Mouse (Mus musculus) forebrain, embryonic 14.5 days (tissue): ENCODE measurements around the gene Nrf1. TPM values are rescaled to one million over a fixed set of nuclear protein-coding genes. Genes with fewer than 3 reads are reported as not detected.

Experiments
- ATAC-seq: fragments of 200-750 bp; cut with Nextera tagmentation; 2 replicates; pipeline ENCODE4 v1.8.0; 2017; ENCODE audit warnings: mild to moderate bottlenecking, moderate library complexity
- DNase-seq: peaks from one replicate; pipeline ENCODE4 v3.0.0-alpha.2; 2015; ENCODE audit warnings: low spot score
- H3K27ac ChIP-seq: fragments of 300-500 bp; sonication (generic); 2 replicates; pipeline ENCODE4 v1.5.1; 2014; ENCODE audit warnings: low read depth, mild to moderate bottlenecking, control low read depth, low read length, moderate library complexity
- H3K27me3 ChIP-seq: fragments of 300-500 bp; sonication (generic); replicated peaks from 2 replicates; pipeline ENCODE4 v1.6.1; 2014; ENCODE audit warnings: low read length, control low read depth, mixed read lengths; ENCODE audit not compliant: control insufficient read depth, insufficient read depth
- H3K36me3 ChIP-seq: fragments of 300-500 bp; sonication (generic); 2 replicates; pipeline ENCODE4 v1.6.1; 2014; ENCODE audit warnings: low read length, control low read depth; ENCODE audit not compliant: control insufficient read depth, insufficient read depth
- H3K4me1 ChIP-seq: fragments of 300-500 bp; sonication (generic); 2 replicates; pipeline ENCODE4 v1.6.1; 2014; ENCODE audit warnings: antibody characterized with exemption, low read length, control low read depth; ENCODE audit not compliant: control insufficient read depth, insufficient read depth
- H3K4me2 ChIP-seq: fragments of 300-500 bp; sonication (generic); 2 replicates; pipeline ENCODE4 v1.6.1; 2014; ENCODE audit warnings: mild to moderate bottlenecking, control low read depth, low read length
- H3K4me3 ChIP-seq: fragments of 300-500 bp; sonication (generic); 2 replicates; pipeline ENCODE4 v1.5.1; 2014; ENCODE audit warnings: low read depth, low read length, control low read depth
- H3K9ac ChIP-seq: fragments of 300-500 bp; sonication (generic); 2 replicates; pipeline ENCODE4 v1.6.1; 2014; ENCODE audit warnings: mild to moderate bottlenecking, low read length, control low read depth, moderate library complexity
- H3K9me3 ChIP-seq: fragments of 300-500 bp; sonication (generic); replicated peaks from 2 replicates; pipeline ENCODE4 v1.6.1; 2016; ENCODE audit warnings: low read length, control low read depth, mixed read lengths; ENCODE audit not compliant: control insufficient read depth
- WGBS: fragments of 180-500 bp; shearing (Covaris S2); extraction: QIAGEN DNeasy Blood & Tissue Kit; methylation state at CpG from one replicate; pipeline ENCODE4 v1.1.7; 2014; 5-methylcytosine and 5-hydroxymethylcytosine counted together
- polyA plus RNA-seq: library from polyadenylated mRNA; unstranded; fragments of >200 nt; fragmentation: Nextera tagmentation; extraction: Ambion mirVana; gene quantifications from 2 replicates; pipeline ENCODE4 v1.2.1, GENCODE M21; 2014

Nrf1 gene
- polyA plus RNA-seq, 1 experiment from 2014 or later = 48.7 TPM

DNA sequence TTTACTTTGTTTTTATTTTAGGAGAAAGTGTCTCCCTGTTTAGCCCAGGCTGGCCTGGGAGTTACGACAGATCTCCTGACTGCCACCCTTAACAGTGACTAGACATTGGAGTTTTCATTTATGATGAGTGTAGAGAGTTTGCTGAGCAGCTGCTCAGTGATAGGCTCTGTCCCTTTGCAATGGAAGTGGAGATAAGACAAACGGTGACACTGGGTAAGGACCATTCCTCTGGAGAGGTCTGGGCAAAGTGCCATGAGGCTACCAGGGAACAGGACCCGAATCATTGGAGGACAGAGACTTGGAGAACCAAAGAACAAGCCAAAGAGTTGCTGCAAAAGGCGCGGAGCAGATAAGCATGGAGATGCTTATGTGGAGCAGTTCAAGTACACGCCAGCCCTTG, 100.0 kb downstream of the Nrf1 start:
- Histone ChIP-seq H3K36me3 (peaks cover 31% of the 10 kb centered on the region), H3K4me3 (no peak overlapping the region), H3K9ac (no peak overlapping the region), H3K4me1 (no peaks in the 10 kb centered on the region), H3K4me2 (no peak overlapping the region), H3K27ac (no peak overlapping the region), H3K9me3 (no peaks in the 10 kb centered on the region), H3K27me3 (no peaks in the 10 kb centered on the region)
- WGBS = 89% methylated on average over 6 of the region's 6 CpGs
- DNase-seq (no peak), ATAC-seq (no peak)

DNA sequence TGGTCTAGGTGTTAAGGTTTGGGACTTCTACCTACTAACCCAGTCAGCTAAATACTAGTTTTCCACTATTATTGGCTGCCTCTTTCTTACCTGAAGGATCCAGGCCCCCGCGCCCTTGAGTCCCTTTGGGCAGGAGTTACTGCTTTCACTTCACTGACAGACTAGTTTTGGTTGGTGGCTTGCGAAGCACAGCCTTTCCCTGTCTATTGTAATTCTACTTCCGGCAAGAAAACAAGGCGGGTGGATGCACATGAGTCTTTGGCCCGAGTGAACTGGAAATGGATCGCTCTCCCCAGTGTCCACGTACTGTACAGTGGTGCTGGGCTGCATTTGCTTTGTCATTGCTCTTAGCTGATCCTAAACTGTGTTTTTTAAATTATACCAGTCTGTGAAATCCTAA, 102.7 kb downstream of the Nrf1 start:
- WGBS = 90% methylated on average over 8 of the region's 8 CpGs
- H3K4me1 ChIP-seq = no peaks in the 10 kb centered on the region

DNA sequence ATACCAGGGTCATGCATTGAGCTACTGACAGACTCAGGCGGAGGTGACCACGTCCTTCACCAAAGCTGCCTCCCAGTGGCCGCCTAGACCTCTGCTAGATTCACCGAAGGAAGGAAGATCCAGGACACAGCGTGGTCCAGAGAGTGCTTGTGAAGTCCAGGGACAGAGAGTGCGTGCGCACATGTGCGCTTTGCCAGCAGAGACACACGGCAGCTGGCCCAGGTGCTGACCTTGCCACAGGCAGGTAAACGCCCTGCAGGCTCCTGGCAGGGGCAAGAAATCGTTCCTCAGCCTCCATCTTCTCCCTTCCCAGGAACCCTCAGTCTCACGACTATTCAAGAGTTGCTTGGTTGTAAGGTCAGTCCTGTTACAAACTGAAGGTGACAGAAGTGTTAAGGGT, 104.4 kb downstream of the Nrf1 start:
- Histone ChIP-seq H3K4me3 (no peak overlapping the region), H3K9ac (no peak overlapping the region), H3K4me2 (no peak overlapping the region), H3K27ac (no peak overlapping the region), H3K27me3 (no peaks in the 10 kb centered on the region), H3K4me1 (no peaks in the 10 kb centered on the region), H3K9me3 (no peaks in the 10 kb centered on the region), H3K36me3 (peaks cover 22% of the 10 kb centered on the region)
- ATAC-seq = no peak
- WGBS = 87% methylated on average over 12 of the region's 12 CpGs
- DNase-seq = no peak

More for the DNA sequence above, 102.7 kb downstream of the Nrf1 start:
- no peaks in the 10 kb centered on the region for H3K9me3 ChIP-seq
- DNase-seq (no peak), ATAC-seq (no peak)
- no peaks in the 10 kb centered on the region for H3K27me3 ChIP-seq
- no peak overlapping the region for H3K9ac ChIP-seq
- no peak overlapping the region for H3K4me2 ChIP-seq
- peaks cover 23% of the 10 kb centered on the region for H3K36me3 ChIP-seq
- H3K27ac ChIP-seq = no peak overlapping the region
- H3K4me3 ChIP-seq = no peak overlapping the region

DNA sequence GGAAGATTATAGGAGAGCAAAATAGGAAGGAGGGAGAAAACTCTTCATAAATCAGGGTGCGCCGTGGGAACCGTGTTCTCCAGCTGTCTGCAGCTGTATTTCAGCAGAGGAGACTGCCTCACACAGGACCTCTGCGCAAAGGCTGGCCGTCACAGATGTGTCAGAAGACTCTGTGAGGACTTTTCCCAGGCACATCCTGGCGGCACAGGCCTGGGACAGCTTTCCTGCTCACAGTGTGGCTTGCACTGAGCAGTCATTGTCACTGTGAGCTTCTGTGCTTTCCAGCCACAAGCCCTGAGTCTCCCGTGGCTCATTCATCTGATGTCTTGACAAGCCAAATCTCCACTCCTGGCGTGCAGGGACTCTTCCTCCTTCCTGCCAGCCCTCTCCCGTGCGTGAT, 104.9 kb downstream of the Nrf1 start:
- peak; percentile 48; the same call in 1 of the 2 replicates for ATAC-seq
- no peaks in the 10 kb centered on the region for H3K27me3 ChIP-seq

DNA sequence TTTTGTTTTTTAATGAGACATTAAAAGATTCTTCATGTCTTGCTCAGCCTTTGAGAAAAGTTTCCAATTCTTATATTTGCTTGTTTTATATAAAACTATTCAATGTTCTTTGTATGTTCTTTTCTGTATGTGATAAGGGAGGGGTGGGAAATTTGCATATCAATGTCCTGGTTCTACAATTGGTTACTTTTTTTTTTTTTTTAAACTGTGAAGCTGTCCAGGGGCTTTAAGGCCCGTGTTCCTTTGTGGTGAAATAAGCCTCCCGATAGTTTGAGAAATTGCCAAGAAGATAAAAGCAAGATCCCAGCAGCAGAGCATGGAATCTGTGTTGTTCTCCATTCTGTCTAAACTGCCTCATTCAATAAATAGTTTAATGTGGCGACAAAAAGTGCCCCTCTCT, 105.3 kb downstream of the Nrf1 start:
- Histone ChIP-seq H3K27ac (no peak overlapping the region), H3K4me3 (no peak overlapping the region), H3K9ac (no peak overlapping the region), H3K27me3 (no peaks in the 10 kb centered on the region), H3K4me2 (no peak overlapping the region), H3K9me3 (no peaks in the 10 kb centered on the region), H3K4me1 (no peaks in the 10 kb centered on the region), H3K36me3 (peaks cover 17% of the 10 kb centered on the region)
- peak; percentile 50 for DNase-seq
- 5% methylated on average over 3 of the region's 3 CpGs for WGBS
- peak; percentile 55; the same call in 1 of the 2 replicates for ATAC-seq

More for the DNA sequence above, 104.9 kb downstream of the Nrf1 start:
- H3K9me3 ChIP-seq = no peaks in the 10 kb centered on the region
- no peak overlapping the region for H3K9ac ChIP-seq
- no peak overlapping the region for H3K4me2 ChIP-seq
- no peak overlapping the region for H3K27ac ChIP-seq
- no peak overlapping the region for H3K4me3 ChIP-seq
- peak; percentile 51 for DNase-seq
- no peaks in the 10 kb centered on the region for H3K4me1 ChIP-seq
- 41% methylated on average over 10 of the region's 10 CpGs for WGBS
- H3K36me3 ChIP-seq = peaks cover 21% of the 10 kb centered on the region

DNA sequence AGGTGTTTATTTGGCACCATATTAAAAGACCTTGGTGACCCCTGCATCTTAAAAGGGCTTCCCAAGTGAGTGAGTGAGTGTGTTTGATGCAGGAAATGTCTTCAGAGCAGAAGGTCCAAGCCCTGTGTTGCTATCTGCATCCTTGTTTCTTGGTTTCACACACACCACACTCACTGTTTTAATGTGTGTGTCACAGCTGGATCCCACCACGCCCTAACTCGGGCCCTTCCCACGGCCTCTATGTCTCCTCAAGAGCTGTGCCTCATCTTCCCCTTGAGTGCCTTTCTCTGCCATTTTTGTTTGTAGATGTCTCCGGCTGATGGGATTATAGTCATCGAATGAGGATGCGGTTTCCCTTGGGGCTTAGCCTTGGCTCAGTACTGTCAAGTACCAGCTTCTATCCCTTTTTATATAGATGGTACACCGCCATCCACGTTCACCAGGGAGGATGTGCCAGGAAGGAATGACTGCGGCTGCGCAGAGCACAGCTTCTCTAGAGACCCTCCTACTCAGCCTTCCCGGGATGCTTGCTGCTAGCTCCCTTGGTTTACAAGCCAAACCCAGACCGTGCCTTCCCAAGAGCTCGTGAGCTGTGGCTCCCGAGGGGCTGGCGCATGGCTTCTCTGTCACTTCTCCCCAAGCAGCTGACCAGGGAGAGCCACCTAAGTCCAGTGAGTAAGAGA, 106.1 kb downstream of the Nrf1 start:
- H3K9me3 ChIP-seq = no peaks in the 10 kb centered on the region
- no peak for DNase-seq
- H3K4me2 ChIP-seq = no peak overlapping the region
- no peaks in the 10 kb centered on the region for H3K27me3 ChIP-seq
- H3K36me3 ChIP-seq = peaks cover 13% of the 10 kb centered on the region
- H3K27ac ChIP-seq = no peak overlapping the region
- no peak overlapping the region for H3K9ac ChIP-seq
- no peak for ATAC-seq
- WGBS = 90% methylated on average over 15 of the region's 15 CpGs
- H3K4me3 ChIP-seq = no peak overlapping the region
- no peaks in the 10 kb centered on the region for H3K4me1 ChIP-seq

DNA sequence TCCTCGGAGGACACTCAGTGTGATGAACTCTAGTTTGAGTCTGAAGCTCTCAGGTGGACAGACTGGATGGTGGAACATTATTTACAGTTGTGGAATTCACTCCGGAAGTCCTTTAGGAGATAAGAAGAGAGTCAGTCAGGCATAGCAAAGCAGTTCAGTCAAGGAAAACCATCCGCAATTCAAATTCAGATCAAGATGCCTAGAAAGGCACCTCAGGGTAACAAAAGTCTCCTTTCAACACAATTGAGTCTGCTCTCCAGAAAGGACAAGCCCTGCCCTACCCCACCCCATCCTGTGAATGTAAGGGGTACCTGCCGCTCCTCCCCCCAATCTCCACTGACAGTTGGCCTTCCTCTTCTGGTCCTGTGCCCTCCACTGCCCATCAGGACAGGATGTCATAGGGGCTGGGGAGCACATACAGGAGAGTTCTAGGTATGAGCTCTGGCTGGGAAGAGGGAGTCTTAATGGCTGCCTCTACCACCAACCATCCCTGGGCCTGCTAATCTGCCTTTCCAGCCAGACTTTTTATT, 111.8 kb downstream of the Nrf1 start:
- no peak for DNase-seq
- H3K4me1 ChIP-seq = no peaks in the 10 kb centered on the region
- no peaks in the 10 kb centered on the region for H3K27me3 ChIP-seq
- no peaks in the 10 kb centered on the region for H3K9me3 ChIP-seq
- no peak overlapping the region for H3K4me3 ChIP-seq
- no peak overlapping the region for H3K27ac ChIP-seq
- 53% methylated on average over 4 of the region's 4 CpGs for WGBS
- no peak overlapping the region for H3K4me2 ChIP-seq
- no peak overlapping the region for H3K9ac ChIP-seq
- no peaks in the 10 kb centered on the region for H3K36me3 ChIP-seq
- ATAC-seq = no peak

DNA sequence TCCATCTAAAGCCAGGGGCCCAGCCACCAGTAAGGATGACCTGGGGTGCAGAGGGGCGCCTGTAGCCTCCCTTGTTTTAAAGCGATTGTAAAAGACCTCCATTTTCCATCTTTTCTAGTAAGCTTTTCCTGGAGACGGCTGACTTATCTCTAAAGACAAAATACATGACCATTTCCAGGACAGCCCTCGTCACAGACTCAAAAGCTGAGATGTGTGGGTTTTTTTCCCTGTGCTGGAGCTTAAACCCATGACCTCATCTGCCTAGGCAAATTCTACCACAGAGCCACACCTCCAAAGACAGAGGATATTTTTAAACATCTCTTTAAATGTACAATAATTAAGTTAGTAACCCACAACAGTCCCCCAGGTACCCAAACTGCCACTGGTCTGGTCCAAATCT, 112.6 kb downstream of the Nrf1 start:
- 77% methylated on average over 4 of the region's 4 CpGs for WGBS
- H3K36me3 ChIP-seq = no peaks in the 10 kb centered on the region
- ATAC-seq = no peak
- no peak overlapping the region for H3K9ac ChIP-seq
- DNase-seq = no peak
- H3K4me1 ChIP-seq = no peaks in the 10 kb centered on the region
- H3K9me3 ChIP-seq = no peaks in the 10 kb centered on the region
- no peak overlapping the region for H3K4me2 ChIP-seq
- H3K27ac ChIP-seq = no peak overlapping the region
- H3K27me3 ChIP-seq = no peaks in the 10 kb centered on the region
- no peak overlapping the region for H3K4me3 ChIP-seq

DNA sequence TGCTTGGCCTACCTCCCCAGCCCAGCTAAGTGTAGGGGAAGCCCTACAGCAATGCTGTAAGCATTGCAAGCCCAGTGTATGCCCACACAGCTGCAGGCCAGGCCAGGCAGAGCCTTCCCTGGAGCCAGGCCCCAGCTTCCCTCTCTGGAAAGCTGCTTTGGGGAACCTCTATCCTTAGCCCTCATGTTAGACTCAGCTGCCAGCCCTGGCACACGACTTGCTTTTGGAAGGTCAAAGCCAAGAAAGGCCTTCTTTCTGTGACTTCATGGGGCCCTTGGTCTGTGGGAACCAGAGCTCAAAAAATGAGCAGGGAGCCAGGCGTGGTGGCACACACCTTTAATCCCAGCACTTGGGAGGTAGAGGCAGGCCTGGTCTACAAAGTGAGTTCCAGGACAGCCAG, 113.8 kb downstream of the Nrf1 start:
- no peaks in the 10 kb centered on the region for H3K27me3 ChIP-seq
- no peaks in the 10 kb centered on the region for H3K9me3 ChIP-seq
- 69% methylated on average over 2 of the region's 2 CpGs for WGBS
- no peak overlapping the region for H3K27ac ChIP-seq
- H3K4me1 ChIP-seq = no peaks in the 10 kb centered on the region
- no peak overlapping the region for H3K4me2 ChIP-seq
- DNase-seq = no peak
- no peaks in the 10 kb centered on the region for H3K36me3 ChIP-seq
- H3K4me3 ChIP-seq = no peak overlapping the region
- ATAC-seq = no peak
- no peak overlapping the region for H3K9ac ChIP-seq
